Mouse (Mus musculus): Measurements from ENCODE around the gene 4933416C03Rik.
A peak's percentile ranks its signal among the peaks of the same experiment; 100 is the strongest.

4933416C03Rik gene

DNA sequence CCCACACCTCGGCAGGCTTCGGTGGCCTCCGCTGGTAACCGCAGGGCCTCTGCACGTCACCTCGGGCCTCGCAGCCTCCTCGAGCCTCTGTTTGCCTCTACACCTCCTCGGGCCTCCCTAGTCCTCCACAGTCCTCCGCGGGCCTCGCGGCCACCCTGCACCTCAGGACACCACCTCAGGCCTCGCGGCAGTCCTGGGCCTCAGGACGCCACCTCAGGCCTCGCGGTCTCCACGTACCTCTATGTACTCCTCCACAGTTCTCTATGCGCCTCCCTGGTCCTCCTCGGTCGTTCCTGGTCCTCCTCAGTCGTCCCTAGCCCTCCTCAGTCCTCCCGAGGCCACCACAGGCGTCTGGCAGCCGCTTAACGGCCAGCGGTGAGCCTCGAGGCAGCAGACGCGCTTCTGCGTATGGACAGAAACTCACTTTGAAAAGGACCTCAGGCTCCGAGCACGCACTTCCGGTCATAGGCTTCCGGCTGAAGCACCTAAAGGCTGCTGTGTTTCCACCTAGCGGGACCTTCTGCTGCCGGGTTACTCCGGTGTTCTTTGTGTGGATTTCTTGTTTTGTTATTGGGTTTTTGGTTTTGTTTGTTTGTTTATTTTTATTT is at the start of gene 4933416C03Rik:
Gene 4933416C03Rik, minus strand, starts transcription at position 51 of the 608 bp plus-strand sequence.
- DNase-seq (ENCODE audit: low spot score in 2 of 2), result no peak

DNA sequence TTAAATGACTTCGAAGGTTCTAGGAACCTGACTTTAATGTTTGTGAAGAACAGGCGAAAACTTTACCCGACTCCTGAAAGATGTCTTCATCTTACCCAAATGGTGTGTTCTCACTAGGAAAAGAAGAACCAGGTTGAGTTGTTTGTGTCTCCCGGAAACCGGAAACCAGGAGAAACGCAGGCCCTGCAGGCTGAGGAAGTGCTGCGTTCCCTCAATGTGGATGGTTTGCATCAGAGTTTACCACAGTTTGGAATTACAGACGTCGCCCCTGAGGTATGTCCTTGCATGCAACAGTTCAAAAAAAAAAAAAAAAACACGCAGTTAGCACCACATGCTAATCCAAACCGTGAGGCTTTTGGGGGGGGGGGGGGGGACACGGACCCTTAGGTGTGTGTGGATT is 48.6 kb upstream of the 4933416C03Rik start:
- DNase-seq (ENCODE audit: low spot score in 2 of 2), result no peak

DNA sequence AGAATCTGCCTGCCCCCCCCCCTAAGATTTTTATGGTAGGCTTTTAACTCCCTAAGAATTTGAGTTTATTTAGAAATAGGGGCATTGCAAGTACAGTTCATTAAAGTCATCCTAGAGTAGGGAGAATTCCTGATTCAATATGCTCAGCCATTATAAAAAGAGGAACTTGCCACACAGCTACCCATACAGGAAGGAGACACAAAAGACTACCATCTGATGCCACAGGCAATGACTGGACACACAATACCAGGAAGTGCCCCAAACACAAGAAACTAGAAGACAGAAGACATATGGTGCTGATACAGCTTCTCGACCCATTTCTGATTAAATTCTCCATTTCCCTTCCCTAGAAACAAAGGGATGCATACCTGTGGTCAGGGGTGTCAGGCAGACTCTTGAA is 43.0 kb upstream of the 4933416C03Rik start:
- no peak for DNase-seq (ENCODE audit: low spot score in 2 of 2)

DNA sequence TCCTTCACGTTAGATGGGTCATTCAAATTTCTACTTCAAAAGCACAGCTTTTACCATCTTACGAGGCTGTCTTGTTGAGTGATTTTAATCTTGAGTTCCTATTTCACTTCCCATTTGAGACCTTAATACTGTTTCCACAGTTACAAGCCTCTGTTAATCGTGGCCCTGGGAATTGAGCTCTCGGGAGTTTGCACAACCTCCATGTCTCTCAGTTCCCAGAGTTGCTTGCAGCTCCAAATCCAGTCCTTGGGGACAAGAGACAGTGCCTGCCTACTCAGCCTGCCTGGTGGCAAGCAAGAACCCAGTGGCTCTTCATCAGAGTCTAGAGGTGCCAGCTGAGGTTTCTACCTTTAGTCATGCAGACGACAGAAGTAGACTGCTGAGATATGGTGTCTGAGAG is 41.0 kb upstream of the 4933416C03Rik start:
- no peak for DNase-seq (ENCODE audit: low spot score in 2 of 2)

DNA sequence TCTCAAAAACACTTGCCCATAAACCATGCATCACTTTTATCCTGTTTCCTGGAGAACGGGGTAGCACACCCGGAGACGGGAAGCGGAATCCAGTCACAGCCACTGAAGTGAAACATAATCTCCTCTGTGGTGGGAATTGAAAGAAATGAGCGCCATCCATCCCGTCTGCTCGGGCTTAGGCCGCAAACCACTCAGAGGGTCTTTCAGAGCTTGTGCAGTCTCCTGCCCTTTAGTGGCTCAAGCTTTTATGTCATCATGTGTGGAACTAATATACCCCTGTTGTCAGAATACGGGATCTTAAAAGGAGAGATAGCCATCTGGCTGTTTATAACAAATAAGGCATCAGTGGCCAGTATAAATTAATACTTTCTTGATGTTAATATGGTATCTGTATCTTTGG is 32.4 kb upstream of the 4933416C03Rik start:
- DNase-seq (ENCODE audit: low spot score in 2 of 2), result no peak

DNA sequence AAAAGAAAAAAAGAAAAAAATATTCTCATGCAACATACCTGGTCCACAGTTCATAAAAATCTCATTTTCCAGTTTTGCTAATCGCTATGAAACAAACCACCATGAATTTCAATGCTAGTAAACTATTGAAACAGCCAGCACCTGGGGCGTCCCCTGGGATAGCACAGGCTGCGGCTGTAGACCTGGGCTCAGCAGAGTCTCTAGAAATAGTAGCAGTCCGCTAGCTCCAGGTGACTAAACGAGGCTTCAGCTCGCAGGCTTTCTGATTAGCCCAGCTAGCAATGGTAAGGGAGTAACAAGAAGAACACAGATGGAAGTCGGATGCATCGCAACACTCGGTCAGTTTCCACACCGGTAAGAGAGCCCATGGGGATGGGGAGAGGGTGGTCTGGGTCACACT is 30.0 kb upstream of the 4933416C03Rik start:
- DNase-seq (ENCODE audit: low spot score in 2 of 2), result no peak

DNA sequence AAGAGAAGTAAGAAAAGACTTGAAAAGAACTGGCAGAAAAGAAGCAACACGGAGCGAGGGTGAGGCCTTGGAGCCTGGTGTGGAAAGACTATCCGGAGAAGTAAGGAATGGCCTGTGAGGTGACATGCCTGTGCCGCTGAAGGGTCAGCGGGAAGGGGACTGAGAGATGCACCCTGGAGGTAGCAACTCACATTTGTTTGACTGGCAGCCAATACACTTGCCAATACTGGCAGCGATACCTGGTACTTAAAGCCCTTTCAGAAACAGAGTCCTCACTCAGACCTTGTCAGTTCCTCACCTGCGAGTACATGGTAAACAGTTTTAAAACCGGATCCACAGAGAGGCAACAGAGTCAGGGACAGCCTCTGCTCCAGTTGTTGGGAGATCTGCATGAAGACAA is 26.5 kb upstream of the 4933416C03Rik start:
- no peak for DNase-seq (ENCODE audit: low spot score in 2 of 2)

DNA sequence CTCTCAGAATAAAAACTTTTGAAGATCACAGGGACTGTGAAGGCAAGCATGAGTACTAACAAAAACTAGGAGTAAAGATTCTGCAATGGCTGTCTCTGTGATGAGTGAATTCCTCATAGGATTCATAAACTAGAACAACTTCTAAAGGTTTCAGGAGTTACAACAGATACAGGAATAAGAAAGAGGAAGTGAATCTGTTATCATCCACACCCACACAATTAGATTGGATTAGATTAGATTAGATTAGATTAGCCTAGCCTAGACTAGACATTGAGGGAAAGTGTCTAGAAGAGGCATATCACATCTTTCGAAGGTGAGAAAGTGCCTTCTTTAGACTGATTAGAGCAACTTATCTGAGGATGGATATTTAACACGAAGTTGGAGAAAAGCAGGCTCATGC is 21.5 kb upstream of the 4933416C03Rik start:
- DNase-seq (ENCODE audit: low spot score in 2 of 2), result no peak

DNA sequence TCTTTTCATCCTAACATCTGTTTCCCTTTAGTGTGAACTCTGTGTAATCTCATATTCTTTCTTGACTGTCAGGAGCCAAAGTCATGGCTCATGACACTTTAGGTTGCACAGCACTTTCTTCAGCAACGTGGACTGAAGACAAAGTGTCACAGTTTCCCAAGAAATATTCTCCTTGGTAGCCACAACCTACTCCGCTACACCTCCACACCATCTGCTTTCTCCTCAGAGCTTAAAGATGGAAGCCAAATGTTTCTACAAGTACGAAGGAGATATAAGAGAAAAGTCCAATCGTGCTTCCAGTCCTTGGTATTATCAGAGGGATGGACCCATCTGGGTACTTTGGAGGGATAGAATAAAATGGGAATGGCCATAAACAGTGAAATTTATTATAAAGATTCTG is 18.5 kb upstream of the 4933416C03Rik start:
- DNase-seq (ENCODE audit: low spot score in 2 of 2), result peak; percentile 35 to 46

DNA sequence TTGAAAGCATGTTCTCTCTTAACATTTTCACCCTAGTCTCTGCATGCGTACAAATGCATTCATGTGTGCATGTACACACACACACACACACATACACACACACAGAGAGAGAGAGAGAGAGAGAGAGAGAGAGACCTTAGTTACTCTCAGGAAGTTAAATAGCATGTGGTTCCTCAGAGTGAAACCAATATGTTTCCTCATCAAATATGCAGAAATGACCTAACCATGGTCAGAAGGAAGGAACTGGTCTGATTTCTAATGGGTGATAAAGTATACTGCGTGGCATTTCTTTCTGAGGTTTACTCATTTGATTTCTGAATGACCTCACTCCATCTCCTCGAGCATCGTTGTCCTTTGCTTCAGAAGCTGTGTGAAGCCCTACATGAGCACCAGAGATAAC is 17.5 kb upstream of the 4933416C03Rik start:
- DNase-seq (ENCODE audit: low spot score in 2 of 2), result no peak

DNA sequence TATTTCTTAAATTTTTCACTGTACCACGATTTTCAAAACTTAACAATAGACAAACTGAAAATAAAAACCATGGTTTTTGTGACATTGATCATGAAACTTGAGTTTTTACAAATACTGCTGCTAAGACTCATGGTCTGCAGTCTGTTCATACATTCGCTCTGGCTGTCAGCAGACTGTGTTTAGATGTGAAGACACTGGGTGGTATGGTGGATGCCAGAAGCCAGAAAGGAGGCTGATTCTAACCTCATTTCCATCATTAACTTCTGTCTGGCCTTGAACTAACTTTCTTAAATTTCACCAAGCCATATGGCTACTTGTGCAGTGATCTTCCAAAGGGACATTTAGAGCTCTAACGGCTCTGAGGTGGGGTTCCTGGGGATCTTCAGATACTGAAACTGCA is 16.7 kb upstream of the 4933416C03Rik start:
- no peak for DNase-seq (ENCODE audit: low spot score in 2 of 2)

DNA sequence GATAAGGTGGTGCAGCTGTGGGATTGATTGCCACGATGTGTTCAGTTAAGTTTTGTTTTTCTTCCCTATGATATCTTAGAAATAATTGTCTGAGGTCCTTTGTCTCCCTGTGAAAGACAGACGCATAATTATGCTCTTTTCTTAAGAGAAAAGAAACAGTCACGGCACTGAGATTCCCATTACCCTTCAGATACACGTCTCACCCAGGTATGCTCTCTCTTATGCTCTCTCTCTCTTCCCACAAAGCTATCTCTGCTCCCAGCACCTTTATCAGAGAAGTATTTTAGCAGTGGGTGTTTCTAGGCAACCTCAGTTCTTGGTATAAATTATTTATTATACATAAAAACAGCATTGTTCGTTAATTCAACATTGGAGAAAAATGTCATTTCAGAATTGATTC is 11.6 kb upstream of the 4933416C03Rik start:
- DNase-seq (ENCODE audit: low spot score in 2 of 2), result no peak

DNA sequence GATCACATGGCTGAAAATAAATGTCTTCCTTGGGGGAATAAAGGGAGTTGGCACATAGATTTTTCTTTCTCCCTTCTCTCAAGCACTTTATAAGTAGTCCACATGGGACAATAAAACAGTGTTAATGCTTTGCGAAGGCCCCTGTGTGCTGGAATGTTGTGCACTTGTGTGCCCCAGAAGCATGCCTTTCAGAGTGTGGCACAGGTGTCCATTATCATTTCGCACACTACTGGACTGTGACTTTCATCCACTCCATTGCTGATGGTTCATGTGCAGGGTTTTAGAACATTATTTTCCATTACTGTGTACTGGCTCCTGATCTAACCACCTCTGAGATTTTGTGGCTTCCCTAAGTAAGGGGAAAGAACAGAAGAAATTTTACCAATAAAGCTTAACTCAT is 10.1 kb upstream of the 4933416C03Rik start:
- DNase-seq (ENCODE audit: low spot score in 2 of 2), result no peak

DNA sequence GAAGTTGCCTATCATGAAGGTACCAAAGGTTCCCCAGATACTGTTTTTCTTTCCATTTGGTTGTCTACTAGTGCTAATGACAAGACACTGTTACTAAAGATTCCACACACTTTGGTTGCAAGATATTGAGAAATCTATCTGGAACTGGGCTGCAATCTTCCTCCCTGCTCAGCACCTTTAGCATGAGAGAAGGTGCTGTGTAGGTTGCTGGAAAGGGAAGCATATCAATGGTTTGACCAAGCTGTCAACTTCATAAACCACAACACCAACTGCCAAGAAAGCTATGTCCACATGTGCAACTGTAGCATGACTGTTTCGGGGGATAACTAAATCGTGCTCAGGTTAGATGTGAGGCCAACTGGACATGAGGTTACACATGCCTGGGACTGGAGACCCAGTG is 7.7 kb upstream of the 4933416C03Rik start:
- no peak for DNase-seq (ENCODE audit: low spot score in 2 of 2)

DNA sequence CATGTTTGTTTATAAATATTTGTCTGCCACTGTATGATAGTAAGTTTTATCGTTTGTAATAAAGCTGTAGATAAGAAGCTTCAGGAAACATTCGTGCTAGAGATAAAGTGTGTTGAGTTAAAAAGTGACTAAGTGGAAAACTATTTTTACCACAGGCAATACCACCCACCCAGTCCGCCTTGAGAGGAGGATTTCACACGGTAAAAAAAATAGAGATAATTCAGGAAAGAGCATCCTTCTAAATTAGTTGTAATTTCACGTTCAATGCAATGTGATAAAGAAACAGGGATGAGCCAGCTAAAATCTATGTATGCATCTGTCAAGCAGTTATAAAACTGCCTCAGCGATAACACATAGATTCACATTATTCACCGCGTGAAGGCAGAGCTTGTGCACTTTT is 3.3 kb upstream of the 4933416C03Rik start:
- peak; percentile 37 to 56 for DNase-seq (ENCODE audit: low spot score in 2 of 2)

DNA sequence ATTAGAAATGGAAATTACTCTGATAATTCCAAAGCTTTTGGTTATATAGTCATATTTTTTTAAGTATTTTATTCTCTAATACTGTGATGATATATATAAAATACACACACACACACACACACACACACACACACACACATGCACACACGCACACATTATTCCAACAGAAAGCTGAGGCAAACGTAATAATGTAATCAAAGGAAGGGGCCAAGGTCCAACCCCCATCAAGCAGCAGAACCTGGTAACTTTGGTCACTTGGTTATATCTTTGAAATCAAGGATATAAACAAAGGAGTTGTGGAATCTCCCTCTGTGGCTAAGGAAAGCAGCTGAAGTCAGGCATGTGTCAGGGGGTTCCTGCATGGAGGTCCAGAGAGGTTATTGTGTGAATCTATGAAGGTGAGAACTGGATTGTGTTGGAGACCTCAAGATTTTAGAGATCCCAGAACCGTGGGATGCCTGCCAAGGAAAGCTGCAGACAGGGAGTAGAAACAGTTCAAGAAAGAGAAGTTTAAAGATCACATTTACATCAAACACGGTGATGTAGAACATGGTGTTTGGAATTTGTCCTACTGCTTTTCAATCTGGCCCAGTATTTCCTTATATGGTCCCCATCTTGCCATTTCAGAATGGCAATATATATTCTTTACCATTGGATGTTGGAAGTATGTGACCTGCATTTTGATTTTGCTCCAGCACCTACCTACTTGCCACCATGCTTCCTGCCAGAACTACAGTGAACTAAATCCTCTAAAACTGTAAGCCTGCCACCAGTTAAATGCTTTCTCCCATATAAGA is 2.4 kb upstream of the 4933416C03Rik start:
- no peak for DNase-seq (ENCODE audit: low spot score in 2 of 2)

DNA sequence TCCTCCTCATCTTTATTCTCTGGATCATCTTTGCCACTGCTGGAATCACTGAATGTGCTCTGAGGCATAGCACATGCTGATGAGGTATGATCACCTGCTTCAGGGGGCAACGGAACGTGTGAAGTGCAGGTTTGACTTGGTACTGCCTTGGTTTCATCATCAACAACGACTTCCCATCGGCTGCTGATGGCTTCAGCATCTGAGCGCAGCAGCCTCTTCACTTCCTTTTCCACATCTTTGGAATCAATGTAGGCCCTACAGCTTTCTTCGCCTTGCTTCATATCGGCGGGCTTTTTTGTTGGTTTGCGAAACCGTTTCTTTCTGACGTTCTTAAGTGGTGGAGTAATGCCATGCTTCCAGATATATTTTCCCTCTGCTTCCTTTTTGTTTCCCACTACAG is 849 bp downstream of the 4933416C03Rik start:
- no peak for DNase-seq (ENCODE audit: low spot score in 2 of 2)

DNA sequence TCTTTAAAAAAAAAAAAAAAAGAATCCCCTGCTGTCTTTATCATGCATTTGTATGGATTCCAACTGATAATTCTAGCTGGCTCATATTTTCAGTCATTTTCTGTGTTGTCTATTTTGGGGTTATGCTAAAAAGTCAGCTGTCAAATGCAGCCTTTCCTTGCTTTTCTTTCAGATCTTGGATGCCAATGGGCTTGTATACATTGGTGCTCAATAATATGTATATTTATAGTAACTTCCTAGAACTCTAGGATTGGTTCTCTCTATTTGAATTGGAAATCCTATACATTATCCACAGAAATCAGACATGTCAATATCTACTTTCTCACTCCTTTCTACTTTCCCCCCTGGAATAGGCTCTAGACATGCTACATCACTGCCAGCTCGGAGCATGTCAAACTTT is 5.0 kb downstream of the 4933416C03Rik start:
- no peak for DNase-seq (ENCODE audit: low spot score in 2 of 2)

DNA sequence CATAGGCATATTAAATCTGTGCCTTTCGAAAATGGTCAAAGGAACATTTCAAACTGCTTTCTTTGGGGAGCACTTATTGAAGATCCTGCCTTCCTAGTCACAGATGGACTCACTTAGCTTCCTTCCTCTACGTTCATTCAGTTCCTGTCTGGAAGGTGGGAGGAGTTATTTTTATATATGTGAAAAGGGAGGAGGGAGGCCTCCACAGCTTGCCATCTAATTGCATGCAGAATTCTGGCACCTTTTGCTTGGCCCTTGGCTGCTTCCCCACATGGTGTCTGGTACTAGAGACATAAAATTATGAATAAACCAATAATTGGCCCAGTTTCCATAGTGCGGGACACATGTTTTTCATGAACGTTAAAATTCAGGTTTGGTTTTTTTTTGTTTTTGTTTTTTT is 5.5 kb downstream of the 4933416C03Rik start:
- peak; percentile 22 to 25 for DNase-seq (ENCODE audit: low spot score in 2 of 2)

DNA sequence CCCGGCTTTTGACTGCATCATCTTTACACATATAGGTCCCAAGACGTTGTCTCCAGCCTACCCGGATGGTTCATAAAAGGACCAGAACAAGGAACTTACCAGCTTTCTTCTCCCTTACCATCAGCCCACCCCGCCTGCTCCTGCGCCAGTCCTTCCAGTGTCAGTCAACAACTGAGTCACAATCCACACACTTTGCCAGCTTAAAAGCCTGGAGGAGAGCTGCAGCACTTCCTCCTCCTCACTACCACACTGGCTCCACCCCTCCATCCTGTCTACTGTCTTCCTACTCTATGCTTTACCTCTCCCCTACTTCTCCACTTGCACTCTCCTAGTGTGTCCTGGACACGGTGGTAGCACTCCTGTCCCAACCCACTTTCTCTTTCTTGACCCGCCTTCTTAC is 15.2 kb downstream of the 4933416C03Rik start:
- DNase-seq (ENCODE audit: low spot score in 2 of 2), result no peak

DNA sequence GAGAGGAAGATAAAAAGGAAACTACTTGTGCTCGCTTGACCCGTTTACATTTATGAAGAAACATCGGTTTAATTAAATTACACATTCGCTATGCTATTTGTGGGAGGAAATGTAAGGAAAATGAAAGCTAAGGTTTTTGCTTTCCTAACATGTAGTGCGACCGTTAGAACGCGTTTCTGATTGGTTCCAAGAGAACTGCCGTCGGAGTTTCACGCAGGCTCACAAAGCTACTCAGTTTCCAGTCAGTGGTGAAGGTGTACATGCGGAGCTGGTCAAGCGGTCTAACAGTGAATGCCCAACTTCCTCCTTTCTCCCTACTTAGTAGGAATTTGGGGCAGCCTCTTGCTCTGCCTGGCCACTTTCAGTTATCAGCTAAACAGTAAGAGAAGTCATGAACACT is 17.3 kb downstream of the 4933416C03Rik start:
- no peak for DNase-seq (ENCODE audit: low spot score in 2 of 2)

DNA sequence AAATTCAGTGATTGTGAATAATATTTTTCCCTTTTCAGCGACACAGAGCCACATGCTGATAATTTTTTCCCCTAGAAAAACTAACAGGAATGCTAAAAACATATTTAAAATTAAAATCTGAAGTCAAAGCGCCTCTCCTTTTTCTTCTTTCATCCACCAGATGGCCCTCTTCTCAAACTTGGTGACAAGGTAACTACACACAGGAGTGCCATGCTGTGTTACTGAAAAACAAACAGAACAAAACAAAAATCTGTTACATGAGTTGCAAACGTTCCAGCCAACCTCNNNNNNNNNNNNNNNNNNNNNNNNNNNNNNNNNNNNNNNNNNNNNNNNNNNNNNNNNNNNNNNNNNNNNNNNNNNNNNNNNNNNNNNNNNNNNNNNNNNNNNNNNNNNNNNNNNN is 29.8 kb downstream of the 4933416C03Rik start:
- DNase-seq (ENCODE audit: low spot score in 2 of 2), result peak; percentile 21 to 35

DNA sequence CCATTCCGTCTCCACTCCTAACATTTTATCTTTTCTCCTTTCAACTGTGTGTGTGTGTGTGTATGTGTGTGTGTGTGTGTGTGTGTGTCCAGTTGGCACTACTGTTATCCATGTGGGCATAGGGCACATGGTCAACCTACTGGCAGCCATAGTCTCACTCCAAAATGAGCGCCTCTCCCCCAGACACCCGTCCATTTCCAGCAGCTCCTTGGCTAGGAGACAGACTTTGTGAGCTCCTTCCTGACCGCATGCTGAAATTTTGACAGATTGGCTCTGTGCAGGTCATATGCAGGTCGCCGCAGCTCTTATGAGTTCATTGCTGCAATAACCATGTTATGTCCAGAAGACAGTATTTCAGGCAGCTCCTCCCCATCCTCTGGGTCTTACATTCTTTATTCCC is 32.9 kb downstream of the 4933416C03Rik start:
- no peak for DNase-seq (ENCODE audit: low spot score in 2 of 2)

DNA sequence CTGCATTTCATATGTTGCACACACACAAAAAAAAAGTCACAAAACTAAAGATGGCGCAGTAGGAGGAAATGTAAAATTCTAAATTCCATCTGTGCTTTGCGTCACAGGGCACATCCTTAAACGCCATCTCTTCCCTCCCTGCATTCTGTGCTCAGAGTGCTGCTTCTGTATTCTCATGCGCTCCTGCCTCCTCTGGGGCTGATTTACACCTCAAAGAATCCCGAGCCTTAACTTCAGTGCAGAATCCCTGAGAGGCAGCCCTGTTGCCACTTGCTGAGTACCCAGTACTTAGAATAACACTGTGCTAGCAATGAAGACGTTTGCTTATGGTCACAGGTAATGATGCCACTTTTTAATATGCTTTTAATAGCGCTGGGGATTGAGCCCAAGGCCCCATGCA is 34.3 kb downstream of the 4933416C03Rik start:
- DNase-seq (ENCODE audit: low spot score in 2 of 2), result no peak

Measured in right cerebral cortex, adult 2 months (tissue).